Mouse (Mus musculus): ENCODE measurements around the gene Dupd1. TPM values are rescaled to one million over a fixed set of nuclear protein-coding genes. Genes with fewer than 3 reads are reported as not detected.

Gene Dupd1
- total RNA-seq, 2 experiments from 2014 or later, result 1.1 to 1.4 TPM

- DNase-seq (ENCODE audit: low spot score in 2 of 2), result no peak
Observed at GRCm38 (mm10) chr14:21729031-21729732, 14.8 kb upstream of the Dupd1 start.

GRCm38 (mm10) chr14:21722021-21722698, 7.8 kb upstream of the Dupd1 start:
- no peak for DNase-seq (ENCODE audit: low spot score in 2 of 2)

GRCm38 (mm10) chr14:21720430-21721205, 6.2 kb upstream of the Dupd1 start:
- DNase-seq (ENCODE audit: low spot score in 2 of 2), result no peak

DNA sequence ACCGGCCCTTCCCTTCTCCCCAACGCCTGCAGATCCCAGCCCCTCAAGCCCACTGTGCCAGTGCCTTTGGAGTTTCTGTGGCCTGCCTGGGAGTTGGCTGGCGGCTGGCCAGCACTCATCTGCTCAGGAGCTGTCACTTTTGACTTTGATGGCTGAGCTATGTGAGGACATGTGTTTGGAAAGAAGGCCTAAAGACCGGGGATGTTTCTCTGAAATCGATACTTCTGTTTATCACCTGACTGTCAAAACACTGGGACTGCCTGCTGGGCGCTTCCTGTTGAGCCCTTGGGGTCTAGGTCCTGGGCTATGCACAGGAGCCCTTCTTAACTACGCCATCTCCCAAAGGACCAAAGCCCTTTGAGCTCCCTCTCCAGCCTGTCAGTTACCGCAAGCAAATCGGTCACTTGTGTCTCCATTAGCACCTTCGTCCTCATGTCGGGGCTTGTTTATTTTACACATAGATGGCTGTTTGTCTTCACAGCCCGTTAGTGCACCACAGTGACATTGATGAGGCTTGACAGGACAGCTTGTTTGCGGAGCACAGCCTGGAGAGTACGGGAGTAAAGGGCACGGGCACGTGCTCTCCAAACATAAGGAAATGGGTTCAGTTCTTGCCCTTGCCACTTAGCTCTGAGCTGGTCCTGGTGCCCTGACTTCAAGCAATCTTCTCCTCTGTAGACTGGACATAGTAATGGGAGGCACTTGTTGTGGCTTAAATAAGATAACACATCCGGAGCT, 5.4 kb upstream of the Dupd1 start:
- no peak for DNase-seq (ENCODE audit: low spot score in 2 of 2)

DNA sequence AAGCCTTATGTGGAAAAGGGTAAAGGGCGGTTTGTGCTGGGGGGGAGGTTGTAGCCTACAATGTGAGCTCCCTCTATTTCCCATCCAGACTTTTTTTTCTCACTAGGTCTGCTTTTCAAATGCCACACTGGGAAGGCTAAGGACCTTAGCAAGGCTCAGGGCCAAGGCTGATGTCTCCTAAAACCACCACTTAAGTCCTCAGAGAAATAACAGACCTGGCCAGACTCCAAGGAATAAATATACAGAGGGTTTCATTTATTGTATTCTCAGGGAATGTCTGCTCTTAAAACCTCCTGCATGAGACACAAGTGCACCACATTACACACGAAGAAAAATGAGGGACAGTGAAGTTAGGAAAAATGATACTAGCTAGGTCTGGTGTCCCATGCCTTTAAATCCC, 3.1 kb downstream of the Dupd1 start:
- DNase-seq (ENCODE audit: low spot score in 2 of 2), result no peak

- DNase-seq (ENCODE audit: low spot score in 2 of 2), result no peak
Observed at GRCm38 (mm10) chr14:21709545-21709944, 4.8 kb downstream of the Dupd1 start.

DNA sequence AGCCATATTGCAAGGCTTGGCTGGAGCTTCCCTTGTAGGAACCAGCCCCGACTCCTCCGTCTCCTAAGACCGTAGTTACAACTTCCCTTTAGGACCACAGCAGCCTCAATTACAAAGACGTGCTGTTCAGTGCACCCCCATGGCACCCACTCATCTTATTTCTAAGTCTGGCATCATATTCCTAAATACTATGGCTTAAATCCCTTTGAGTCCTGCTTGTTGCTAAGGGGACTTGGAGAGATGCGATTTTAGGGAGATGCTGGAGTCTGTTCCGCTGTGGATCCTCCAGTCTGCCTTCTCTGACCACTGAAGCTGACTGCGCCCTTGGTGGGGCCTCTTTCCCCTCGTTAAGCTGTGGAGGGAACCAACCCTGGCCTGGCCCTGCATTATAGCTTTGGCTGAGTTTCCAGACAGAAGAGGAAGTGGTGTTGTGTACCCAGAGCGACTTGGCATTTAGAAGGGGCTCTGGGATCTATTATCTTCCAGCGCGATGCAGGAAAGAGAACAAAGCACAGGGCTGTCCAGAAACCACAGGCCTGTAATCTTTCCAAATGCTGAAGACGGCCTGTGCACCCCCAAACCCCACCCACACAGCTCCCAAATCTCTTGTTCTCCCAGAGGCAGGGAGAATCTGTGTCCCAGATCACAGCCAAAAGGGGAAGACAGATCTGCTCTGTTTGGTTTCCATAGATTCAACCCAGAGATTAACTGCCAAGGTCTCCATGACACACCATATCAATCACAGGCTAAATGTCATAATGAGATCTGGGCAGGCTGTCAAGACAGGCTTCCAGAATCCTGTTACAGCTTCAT, 7.4 kb downstream of the Dupd1 start:
- no peak for DNase-seq (ENCODE audit: low spot score in 2 of 2)

GRCm38 (mm10) chr14:21705462-21705861, 8.9 kb downstream of the Dupd1 start:
- no peak for DNase-seq (ENCODE audit: low spot score in 2 of 2)

GRCm38 (mm10) chr14:21703255-21703654, 11.1 kb downstream of the Dupd1 start:
- no peak for DNase-seq (ENCODE audit: low spot score in 2 of 2)

- no peak for DNase-seq (ENCODE audit: low spot score in 2 of 2)
Observed at GRCm38 (mm10) chr14:21702691-21703090, 11.7 kb downstream of the Dupd1 start.

- DNase-seq (ENCODE audit: low spot score in 2 of 2), result no peak
Observed at GRCm38 (mm10) chr14:21696186-21696830, 18.1 kb downstream of the Dupd1 start.

DNA sequence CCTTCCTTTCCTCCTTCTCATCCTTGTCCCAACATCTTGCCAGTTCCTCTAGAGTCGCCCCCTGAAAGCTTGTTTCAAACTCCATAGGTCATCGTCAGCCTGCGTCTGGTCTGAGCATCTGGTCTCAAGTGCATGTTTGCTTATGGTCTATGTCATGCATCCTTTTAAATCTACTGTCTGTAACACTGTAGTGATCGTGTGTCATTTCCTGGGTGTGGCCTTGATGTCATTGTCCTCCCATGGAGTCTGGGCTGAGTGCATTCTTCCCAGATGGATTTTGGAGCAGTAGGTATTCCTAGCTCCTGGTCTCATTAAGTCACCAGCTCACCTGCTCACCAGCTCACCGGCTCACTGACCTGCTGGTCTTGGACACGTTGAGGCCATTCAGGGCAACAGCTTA, 19.4 kb downstream of the Dupd1 start:
- DNase-seq (ENCODE audit: low spot score in 2 of 2), result no peak

DNA sequence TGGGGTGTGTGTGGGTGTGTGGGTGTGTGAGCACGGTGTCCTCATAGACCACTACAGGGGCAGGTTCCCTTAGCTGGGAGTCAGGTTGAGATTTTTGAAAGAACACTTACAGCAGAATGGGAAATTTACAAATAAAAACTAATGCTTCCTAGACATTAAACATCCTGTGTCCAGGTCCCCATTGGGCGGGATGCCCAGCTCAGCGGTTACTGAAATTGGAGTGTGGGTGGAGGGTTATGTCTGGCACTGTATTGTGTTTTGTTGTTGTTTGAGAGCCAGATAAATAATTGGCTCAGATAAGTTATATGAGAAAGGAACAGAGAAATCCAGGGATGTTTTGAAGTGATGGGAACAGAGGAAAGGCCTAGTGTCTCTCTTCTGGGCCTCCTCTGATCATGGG, 23.3 kb downstream of the Dupd1 start:
- DNase-seq (ENCODE audit: low spot score in 2 of 2), result no peak

- DNase-seq (ENCODE audit: low spot score in 2 of 2), result no peak
Observed at GRCm38 (mm10) chr14:21686376-21687279, 27.7 kb downstream of the Dupd1 start.

DNA sequence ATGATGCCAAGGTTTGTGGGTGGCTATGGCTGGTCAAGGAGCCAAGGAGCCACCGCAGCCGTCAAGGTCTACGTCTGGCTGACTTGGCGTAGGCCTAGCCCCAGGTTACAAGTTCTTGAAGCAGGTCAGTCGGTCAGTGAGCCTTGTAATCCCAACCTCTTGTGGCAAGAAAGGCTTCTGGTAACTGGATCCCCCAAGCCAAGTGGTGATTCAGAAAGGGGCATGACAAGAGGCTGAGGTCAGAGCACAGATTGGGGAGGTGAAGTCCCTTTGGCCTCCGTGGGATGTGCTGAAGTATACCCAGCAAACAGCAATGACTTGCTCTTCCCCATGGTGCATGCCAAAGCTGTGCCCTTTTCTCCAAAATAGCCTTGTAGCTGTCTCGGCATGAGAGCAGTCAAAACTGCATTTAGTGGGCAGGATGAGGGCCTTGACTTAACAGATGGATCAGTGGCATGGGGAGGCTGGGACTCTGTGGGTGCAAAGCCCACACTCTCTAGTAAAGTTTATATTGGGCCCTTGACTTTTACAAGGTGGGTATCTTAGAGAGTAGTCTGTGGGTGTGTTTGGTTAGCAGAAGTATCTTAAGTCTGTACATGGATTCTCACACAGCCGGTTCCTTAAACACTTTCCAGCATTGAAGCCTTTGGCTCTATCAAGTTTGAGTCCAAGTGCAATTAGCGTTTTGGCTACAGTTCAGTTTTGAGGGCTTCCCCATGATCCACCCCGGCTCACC, 28.8 kb downstream of the Dupd1 start:
- DNase-seq (ENCODE audit: low spot score in 2 of 2), result no peak

- no peak for DNase-seq (ENCODE audit: low spot score in 2 of 2)
Observed at GRCm38 (mm10) chr14:21683834-21684233, 30.5 kb downstream of the Dupd1 start.

GRCm38 (mm10) chr14:21682681-21683129, 31.7 kb downstream of the Dupd1 start:
- DNase-seq (ENCODE audit: low spot score in 2 of 2), result no peak

DNA sequence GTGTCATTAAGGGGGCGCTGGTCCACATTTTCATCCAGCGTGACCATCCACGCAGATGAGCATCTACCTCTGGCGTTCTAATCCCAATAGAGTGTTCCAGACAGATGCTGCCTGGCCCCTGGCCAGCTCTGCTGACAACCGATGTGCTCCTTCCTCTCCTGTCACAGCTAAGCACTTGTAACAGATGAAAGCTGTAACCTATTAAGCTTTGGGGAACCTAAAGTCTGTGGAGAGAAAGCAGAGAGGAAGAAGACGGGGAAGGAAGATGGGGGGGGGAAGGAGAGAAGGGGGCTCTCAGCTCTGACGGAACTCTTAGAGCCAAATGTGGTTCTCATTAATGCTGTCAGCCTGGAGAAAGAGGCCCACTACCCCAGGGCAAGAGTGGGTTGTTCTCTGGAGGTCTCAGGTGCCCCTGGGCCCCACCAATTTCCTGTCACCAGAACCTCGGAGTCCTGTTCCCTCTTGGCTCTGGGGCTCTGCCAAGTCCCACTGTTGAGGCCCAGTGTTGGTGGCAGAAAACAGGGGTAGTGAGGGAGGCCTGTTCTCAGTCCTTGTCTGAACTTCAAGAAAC, 34.7 kb downstream of the Dupd1 start:
- DNase-seq (ENCODE audit: low spot score in 2 of 2), result no peak

Measured in adrenal gland, postnatal 4 days (tissue).